Mouse (Mus musculus): Measurements from ENCODE around the gene Alppl2. TPM values are rescaled to one million over a fixed set of nuclear protein-coding genes. Genes with fewer than 3 reads are reported as not detected.

Alppl2 gene
- not detected in 2 replicates for polyA plus RNA-seq (2015; fragmentation: Nextera tagmentation; extraction: Ambion mirVana)

- no peak within 1 kb of the TSS for H3K9ac ChIP-seq
- H3K4me2 ChIP-seq, result no peak within 1 kb of the TSS
- no peak within 1 kb of the TSS for H3K4me3 ChIP-seq (replicated peaks)
- H3K4me1 ChIP-seq, result no peaks in the 10 kb centered on the region
- ATAC-seq (ENCODE audit: insufficient read depth, low FRiP score, low read depth), result no peak
- H3K27me3 ChIP-seq (replicated peaks), result no peaks in the 10 kb centered on the region
- H3K36me3 ChIP-seq, result no peaks in the 10 kb centered on the region
- H3K9me3 ChIP-seq, result no peaks in the 10 kb centered on the region
- 78% methylated on average over 4 of the region's 4 CpGs for WGBS
- no peak within 1 kb of the TSS for H3K27ac ChIP-seq
These were observed at the start of gene Alppl2 for GRCm38 (mm10) chr1:87089828-87090227. Gene Alppl2 (minus strand): TSS chr1:87089928.

- WGBS, result 76% methylated on average over 4 of the region's 4 CpGs
- ATAC-seq (ENCODE audit: insufficient read depth, low FRiP score, low read depth), result no peak
- H3K4me2 ChIP-seq, result no peak overlapping the region
These were observed 42.1 kb upstream of the Alppl2 start for GRCm38 (mm10) chr1:87131803-87132202.

GRCm38 (mm10) chr1:87127206-87128030, 37.7 kb upstream of the Alppl2 start:
- Histone ChIP-seq H3K27me3 (replicated peaks) (peaks cover 33% of the 10 kb centered on the region), H3K9ac (no peak overlapping the region), H3K4me3 (replicated peaks) (no peak overlapping the region), H3K27ac (no peak overlapping the region), H3K4me2 (no peak overlapping the region), H3K36me3 (no peaks in the 10 kb centered on the region), H3K4me1 (no peaks in the 10 kb centered on the region), H3K9me3 (no peaks in the 10 kb centered on the region)
- WGBS, result 11% methylated on average over 43 of the region's 43 CpGs
- no peak for ATAC-seq (ENCODE audit: insufficient read depth, low FRiP score, low read depth)

More at GRCm38 (mm10) chr1:87131803-87132202, 42.1 kb upstream of the Alppl2 start:
- H3K4me3 ChIP-seq (replicated peaks), result no peak overlapping the region
- H3K27ac ChIP-seq, result no peak overlapping the region
- no peaks in the 10 kb centered on the region for H3K9me3 ChIP-seq
- no peaks in the 10 kb centered on the region for H3K4me1 ChIP-seq
- no peaks in the 10 kb centered on the region for H3K36me3 ChIP-seq
- peaks cover 25% of the 10 kb centered on the region for H3K27me3 ChIP-seq (replicated peaks)
- no peak overlapping the region for H3K9ac ChIP-seq

- Histone ChIP-seq H3K4me3 (replicated peaks) (no peak within 1 kb of the TSS), H3K4me2 (no peak within 1 kb of the TSS), H3K9me3 (no peaks in the 10 kb centered on the region), H3K9ac (no peak within 1 kb of the TSS), H3K4me1 (no peaks in the 10 kb centered on the region), H3K27me3 (replicated peaks) (peaks cover 33% of the 10 kb centered on the region), H3K36me3 (no peaks in the 10 kb centered on the region), H3K27ac (no peak within 1 kb of the TSS)
- ATAC-seq (ENCODE audit: insufficient read depth, low FRiP score, low read depth), result no peak
- WGBS, result 70% methylated on average over 6 of the region's 6 CpGs
These were observed 34.9 kb upstream of the Alppl2 start, which contains the start of gene Akp3 for GRCm38 (mm10) chr1:87124673-87125072. Gene Akp3 (plus strand): TSS chr1:87124973.

GRCm38 (mm10) chr1:87114784-87115183, 25.1 kb upstream of the Alppl2 start:
- H3K27me3 ChIP-seq (replicated peaks), result no peaks in the 10 kb centered on the region
- WGBS, result 75% methylated on average over 1 of the region's 1 CpGs
- H3K36me3 ChIP-seq, result no peaks in the 10 kb centered on the region
- no peaks in the 10 kb centered on the region for H3K4me1 ChIP-seq
- no peak overlapping the region for H3K27ac ChIP-seq
- H3K4me3 ChIP-seq (replicated peaks), result no peak overlapping the region
- no peak overlapping the region for H3K4me2 ChIP-seq
- H3K9ac ChIP-seq, result no peak overlapping the region
- no peak for ATAC-seq (ENCODE audit: insufficient read depth, low FRiP score, low read depth)
- H3K9me3 ChIP-seq, result no peaks in the 10 kb centered on the region

- WGBS, result 45% methylated on average over 9 of the region's 9 CpGs
- no peak overlapping the region for H3K4me3 ChIP-seq (replicated peaks)
- no peak overlapping the region for H3K9ac ChIP-seq
- H3K36me3 ChIP-seq, result no peaks in the 10 kb centered on the region
- no peak overlapping the region for H3K27ac ChIP-seq
- H3K27me3 ChIP-seq (replicated peaks), result no peaks in the 10 kb centered on the region
- no peak overlapping the region for H3K4me2 ChIP-seq
- H3K9me3 ChIP-seq, result no peaks in the 10 kb centered on the region
- no peak for ATAC-seq (ENCODE audit: insufficient read depth, low FRiP score, low read depth)
- H3K4me1 ChIP-seq, result no peaks in the 10 kb centered on the region
These were observed 22.1 kb upstream of the Alppl2 start for GRCm38 (mm10) chr1:87111719-87112354.

GRCm38 (mm10) chr1:87108564-87108963, 18.8 kb upstream of the Alppl2 start:
- 77% methylated on average over 4 of the region's 4 CpGs for WGBS
- H3K4me1 ChIP-seq, result no peaks in the 10 kb centered on the region

GRCm38 (mm10) chr1:87106536-87106935, 16.8 kb upstream of the Alppl2 start:
- H3K4me2 ChIP-seq, result no peak overlapping the region
- no peak overlapping the region for H3K4me3 ChIP-seq (replicated peaks)
- no peak overlapping the region for H3K9ac ChIP-seq
- H3K36me3 ChIP-seq, result no peaks in the 10 kb centered on the region
- no peak for ATAC-seq (ENCODE audit: insufficient read depth, low FRiP score, low read depth)
- no peak overlapping the region for H3K27ac ChIP-seq
- H3K27me3 ChIP-seq (replicated peaks), result no peaks in the 10 kb centered on the region
- no peaks in the 10 kb centered on the region for H3K9me3 ChIP-seq
- 71% methylated on average over 8 of the region's 8 CpGs for WGBS
- H3K4me1 ChIP-seq, result no peaks in the 10 kb centered on the region

More at GRCm38 (mm10) chr1:87108564-87108963, 18.8 kb upstream of the Alppl2 start:
- no peak overlapping the region for H3K9ac ChIP-seq
- no peaks in the 10 kb centered on the region for H3K36me3 ChIP-seq
- no peak for ATAC-seq (ENCODE audit: insufficient read depth, low FRiP score, low read depth)
- H3K27ac ChIP-seq, result no peak overlapping the region
- H3K4me2 ChIP-seq, result no peak overlapping the region
- no peaks in the 10 kb centered on the region for H3K27me3 ChIP-seq (replicated peaks)
- no peak overlapping the region for H3K4me3 ChIP-seq (replicated peaks)
- no peaks in the 10 kb centered on the region for H3K9me3 ChIP-seq

GRCm38 (mm10) chr1:87103936-87104335, 14.2 kb upstream of the Alppl2 start:
- H3K27me3 ChIP-seq (replicated peaks), result no peaks in the 10 kb centered on the region
- no peak overlapping the region for H3K27ac ChIP-seq
- no peak overlapping the region for H3K9ac ChIP-seq
- no peak for ATAC-seq (ENCODE audit: insufficient read depth, low FRiP score, low read depth)
- H3K36me3 ChIP-seq, result no peaks in the 10 kb centered on the region
- H3K4me3 ChIP-seq (replicated peaks), result no peak overlapping the region
- no peaks in the 10 kb centered on the region for H3K4me1 ChIP-seq
- H3K4me2 ChIP-seq, result no peak overlapping the region
- WGBS, result 72% methylated on average over 1 of the region's 1 CpGs
- no peaks in the 10 kb centered on the region for H3K9me3 ChIP-seq

GRCm38 (mm10) chr1:87102114-87102513, 12.4 kb upstream of the Alppl2 start:
- H3K36me3 ChIP-seq, result no peaks in the 10 kb centered on the region
- no peaks in the 10 kb centered on the region for H3K9me3 ChIP-seq
- no peak for ATAC-seq (ENCODE audit: insufficient read depth, low FRiP score, low read depth)
- 67% methylated on average over 3 of the region's 3 CpGs for WGBS
- H3K27ac ChIP-seq, result no peak overlapping the region
- no peak overlapping the region for H3K4me2 ChIP-seq
- H3K4me1 ChIP-seq, result no peaks in the 10 kb centered on the region
- no peak overlapping the region for H3K9ac ChIP-seq
- H3K4me3 ChIP-seq (replicated peaks), result no peak overlapping the region
- H3K27me3 ChIP-seq (replicated peaks), result 0 out of 2 replicates have a peak, but pooled peaks cover 2% of the 10 kb centered on the region

- Histone ChIP-seq H3K36me3 (no peaks in the 10 kb centered on the region), H3K9ac (no peak within 1 kb of the TSS), H3K4me1 (no peaks in the 10 kb centered on the region), H3K4me2 (no peak within 1 kb of the TSS), H3K27me3 (replicated peaks) (0 out of 2 replicates have a peak, but pooled peaks cover 4% of the 10 kb centered on the region), H3K4me3 (replicated peaks) (no peak within 1 kb of the TSS), H3K9me3 (no peaks in the 10 kb centered on the region), H3K27ac (no peak within 1 kb of the TSS)
- WGBS, result 83% methylated on average over 1 of the region's 1 CpGs
- ATAC-seq (ENCODE audit: insufficient read depth, low FRiP score, low read depth), result no peak; the same call in 1 of the 2 replicates
These were observed 11.7 kb upstream of the Alppl2 start, which contains the start of gene Alpi for GRCm38 (mm10) chr1:87101411-87101810. Gene Alpi (minus strand): TSS chr1:87101606.

- H3K27me3 ChIP-seq (replicated peaks), result 0 out of 2 replicates have a peak, but pooled peaks cover 4% of the 10 kb centered on the region
- no peaks in the 10 kb centered on the region for H3K9me3 ChIP-seq
- 16% methylated on average over 30 of the region's 30 CpGs for WGBS
- ATAC-seq (ENCODE audit: insufficient read depth, low FRiP score, low read depth), result peak; percentile 60
- no peak overlapping the region for H3K27ac ChIP-seq
- no peaks in the 10 kb centered on the region for H3K4me1 ChIP-seq
- peak overlapping the region; percentile 36 for H3K4me2 ChIP-seq
- no peak overlapping the region for H3K4me3 ChIP-seq (replicated peaks)
- H3K36me3 ChIP-seq, result no peaks in the 10 kb centered on the region
- no peak overlapping the region for H3K9ac ChIP-seq
These were observed 8.7 kb upstream of the Alppl2 start for GRCm38 (mm10) chr1:87098358-87098975.
